Mouse (Mus musculus) embryonic facial prominence, embryonic 10.5 days (tissue): Measurements from ENCODE around the gene Gm11032. TPM values are rescaled to one million over a fixed set of nuclear protein-coding genes. Genes with fewer than 3 reads are reported as not detected.
A peak's percentile ranks its signal among the peaks of the same experiment; 100 is the strongest.
"Not testable (repeated sequence)": the region's sequence is repeated elsewhere in the genome, so short reads cannot be mapped to it uniquely, and the experiment has no call there.

Experiments
- DNase-seq: peaks from one replicate; pipeline ENCODE4 v3.0.0-alpha.2; 2017; ENCODE audit warnings: low spot score
- H3K27ac ChIP-seq: fragments of 300-500 bp; sonication (generic); replicated peaks from 2 replicates; pipeline ENCODE4 v1.5.1; 2016; ENCODE audit warnings: mild to moderate bottlenecking
- H3K27me3 ChIP-seq: fragments of 300-500 bp; sonication (generic); replicated peaks from 2 replicates; pipeline ENCODE4 v1.6.1; 2016; ENCODE audit warnings: low read depth, mild to moderate bottlenecking; ENCODE audit not compliant: poor library complexity, severe bottlenecking
- H3K36me3 ChIP-seq: fragments of 300-500 bp; sonication (generic); replicated peaks from 2 replicates; pipeline ENCODE4 v1.6.1; 2016; ENCODE audit warnings: mild to moderate bottlenecking, moderate library complexity
- H3K4me1 ChIP-seq: fragments of 300-500 bp; sonication (generic); 2 replicates; pipeline ENCODE4 v1.6.1; 2016
- H3K4me3 ChIP-seq: fragments of 300-500 bp; sonication (generic); 2 replicates; pipeline ENCODE4 v1.5.1; 2016; ENCODE audit warnings: mild to moderate bottlenecking, moderate library complexity
- H3K9me3 ChIP-seq: fragments of 300-500 bp; sonication (generic); 2 replicates; pipeline ENCODE4 v1.6.1; 2016; ENCODE audit warnings: mild to moderate bottlenecking
- WGBS: fragments of 180-500 bp; shearing (Covaris S2); methylation state at CpG from one replicate; pipeline ENCODE4 v1.1.7; 2016; 5-methylcytosine and 5-hydroxymethylcytosine counted together
- polyA plus RNA-seq: library from polyadenylated mRNA; unstranded; fragments of >200 nt; fragmentation: Nextera tagmentation; extraction: Ambion mirVana; gene quantifications from 2 replicates; pipeline ENCODE4 v1.2.1, GENCODE M21; 2016

Gene Gm11032
- not detected in 2 replicates for polyA plus RNA-seq

GRCm38 (mm10) chr11:4620017-4620485 is at the start of gene Gm11032:
Gene Gm11032 (plus strand): TSS chr11:4620067.
- no peaks in the 10 kb centered on the region for H3K9me3 ChIP-seq
- WGBS = 78% methylated on average over 16 of the region's 16 CpGs
- no peak within 1 kb of the TSS for H3K4me3 ChIP-seq

DNA sequence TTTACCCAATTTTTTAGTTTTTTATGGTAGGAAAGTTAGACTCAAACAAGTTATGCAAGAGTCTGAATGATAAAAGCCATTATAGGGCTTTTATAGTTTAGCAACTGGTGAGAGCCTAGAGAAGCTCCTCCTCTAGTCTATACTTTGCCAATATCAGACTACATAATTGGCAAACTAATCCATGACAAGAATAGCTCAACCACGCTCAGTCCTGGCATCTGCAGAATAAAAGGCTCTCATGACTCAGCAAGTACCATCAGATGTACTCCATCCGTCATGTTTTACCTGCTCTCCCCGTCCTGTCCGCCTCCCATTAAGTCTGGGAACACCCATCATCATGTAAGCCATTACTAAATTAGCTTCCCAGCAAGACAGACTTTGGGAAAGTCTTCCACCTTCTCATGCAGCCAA is 48.4 kb upstream of the Gm11032 start:
- H3K4me1 ChIP-seq = peaks cover 5% of the 10 kb centered on the region; the same call in 1 of the 2 replicates
- DNase-seq = no peak
- H3K27ac ChIP-seq = no peak overlapping the region
- H3K4me3 ChIP-seq = no peak overlapping the region
- H3K36me3 ChIP-seq = peaks cover 3% of the 10 kb centered on the region; the same call in 1 of the 2 replicates
- 92% methylated on average over 4 of the region's 4 CpGs for WGBS
- no peaks in the 10 kb centered on the region for H3K27me3 ChIP-seq
- H3K9me3 ChIP-seq = no peaks in the 10 kb centered on the region

More at GRCm38 (mm10) chr11:4620017-4620485, at the start of gene Gm11032:
- Histone ChIP-seq H3K27me3 (no peaks in the 10 kb centered on the region), H3K27ac (no peak within 1 kb of the TSS), H3K36me3 (no peaks in the 10 kb centered on the region), H3K4me1 (peaks cover 3% of the 10 kb centered on the region; the same call in 1 of the 2 replicates)
- no peak for DNase-seq

GRCm38 (mm10) chr11:4576090-4576732 is 43.7 kb upstream of the Gm11032 start:
- H3K27ac ChIP-seq, H3K4me3 ChIP-seq, H3K36me3 ChIP-seq, H3K9me3 ChIP-seq, DNase-seq, H3K27me3 ChIP-seq: not testable (repeated sequence)
- 89% methylated on average over 2 of the region's 2 CpGs for WGBS
- peaks cover 11% of the 10 kb centered on the region; the same call in 1 of the 2 replicates for H3K4me1 ChIP-seq

- H3K9me3 ChIP-seq = no peaks in the 10 kb centered on the region
- 91% methylated on average over 2 of the region's 2 CpGs for WGBS
- no peak for DNase-seq
- no peak overlapping the region for H3K4me3 ChIP-seq
- H3K36me3 ChIP-seq = no peaks in the 10 kb centered on the region
- H3K27ac ChIP-seq = no peak overlapping the region
- no peaks in the 10 kb centered on the region for H3K27me3 ChIP-seq
- H3K4me1 ChIP-seq = peaks cover 11% of the 10 kb centered on the region; the same call in 1 of the 2 replicates
Observed at GRCm38 (mm10) chr11:4577079-4577478, 42.8 kb upstream of the Gm11032 start.

GRCm38 (mm10) chr11:4578682-4579081 is 41.2 kb upstream of the Gm11032 start:
- no peaks in the 10 kb centered on the region for H3K9me3 ChIP-seq
- DNase-seq = no peak
- 93% methylated on average over 2 of the region's 2 CpGs for WGBS
- no peak overlapping the region for H3K27ac ChIP-seq
- H3K27me3 ChIP-seq = no peaks in the 10 kb centered on the region
- H3K4me3 ChIP-seq = no peak overlapping the region
- H3K36me3 ChIP-seq = no peaks in the 10 kb centered on the region
- H3K4me1 ChIP-seq = peaks cover 11% of the 10 kb centered on the region; the same call in 1 of the 2 replicates

GRCm38 (mm10) chr11:4591811-4592210 is 28.1 kb upstream of the Gm11032 start:
- Histone ChIP-seq H3K4me1 (peaks cover 15% of the 10 kb centered on the region), H3K36me3 (peaks cover 8% of the 10 kb centered on the region), H3K27ac (no peak overlapping the region), H3K27me3 (no peaks in the 10 kb centered on the region), H3K9me3 (no peaks in the 10 kb centered on the region), H3K4me3 (no peak overlapping the region)
- DNase-seq = no peak
- 88% methylated on average over 4 of the region's 4 CpGs for WGBS

DNA sequence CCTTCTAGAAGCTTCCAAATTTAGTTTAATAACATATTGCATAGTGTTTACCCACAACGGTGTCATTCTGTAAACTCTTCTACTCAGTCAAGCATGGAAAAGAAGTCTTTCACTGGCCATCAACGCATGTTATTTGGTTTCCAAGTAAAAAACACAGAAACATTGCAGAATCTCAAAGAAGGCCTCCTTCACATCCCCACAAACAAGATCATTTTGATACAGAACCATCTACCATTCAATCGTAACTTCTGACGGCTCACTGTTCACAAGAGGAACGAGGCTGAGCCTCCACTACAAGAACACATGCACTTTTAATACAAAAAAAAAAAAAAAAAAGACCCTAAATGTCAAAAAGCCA is 26.4 kb upstream of the Gm11032 start:
- Histone ChIP-seq H3K9me3 (no peaks in the 10 kb centered on the region), H3K27ac (no peak overlapping the region), H3K4me3 (peak overlapping the region; percentile 99), H3K36me3 (0 out of 2 replicates have a peak, but pooled peaks cover 2% of the 10 kb centered on the region), H3K4me1 (peaks cover 15% of the 10 kb centered on the region), H3K27me3 (no peaks in the 10 kb centered on the region)
- DNase-seq = no peak
- WGBS = 52% methylated on average over 5 of the region's 5 CpGs

- H3K27ac ChIP-seq = peak overlapping the region; percentile 99
- H3K27me3 ChIP-seq = no peaks in the 10 kb centered on the region
- peak overlapping the region; percentile 99 for H3K4me3 ChIP-seq
- H3K9me3 ChIP-seq = no peaks in the 10 kb centered on the region
- DNase-seq = no peak
- WGBS = 1% methylated on average over 45 of the region's 45 CpGs
- 0 out of 2 replicates have a peak, but pooled peaks cover 2% of the 10 kb centered on the region for H3K36me3 ChIP-seq
- peaks cover 15% of the 10 kb centered on the region for H3K4me1 ChIP-seq
Observed at GRCm38 (mm10) chr11:4593849-4594607, 25.8 kb upstream of the Gm11032 start.

- H3K9me3 ChIP-seq = no peaks in the 10 kb centered on the region
- H3K4me3 ChIP-seq = peak within 1 kb of the TSS; percentile 99
- DNase-seq = peak; percentile 98
- no peaks in the 10 kb centered on the region for H3K36me3 ChIP-seq
- H3K4me1 ChIP-seq = peaks cover 15% of the 10 kb centered on the region
- H3K27ac ChIP-seq = peak within 1 kb of the TSS; percentile 99
- no peaks in the 10 kb centered on the region for H3K27me3 ChIP-seq
- WGBS = 5% methylated on average over 53 of the region's 53 CpGs
Observed at GRCm38 (mm10) chr11:4594608-4595500, 25.0 kb upstream of the Gm11032 start, which contains the start of gene Mtmr3. Gene Mtmr3 (minus strand): TSS chr11:4594863.

GRCm38 (mm10) chr11:4598411-4598810 is 21.5 kb upstream of the Gm11032 start:
- peaks cover 12% of the 10 kb centered on the region for H3K4me1 ChIP-seq
- H3K9me3 ChIP-seq = no peaks in the 10 kb centered on the region
- no peak overlapping the region for H3K27ac ChIP-seq
- 94% methylated on average over 2 of the region's 2 CpGs for WGBS
- no peak overlapping the region for H3K4me3 ChIP-seq
- H3K27me3 ChIP-seq = no peaks in the 10 kb centered on the region
- DNase-seq = no peak
- no peaks in the 10 kb centered on the region for H3K36me3 ChIP-seq

DNA sequence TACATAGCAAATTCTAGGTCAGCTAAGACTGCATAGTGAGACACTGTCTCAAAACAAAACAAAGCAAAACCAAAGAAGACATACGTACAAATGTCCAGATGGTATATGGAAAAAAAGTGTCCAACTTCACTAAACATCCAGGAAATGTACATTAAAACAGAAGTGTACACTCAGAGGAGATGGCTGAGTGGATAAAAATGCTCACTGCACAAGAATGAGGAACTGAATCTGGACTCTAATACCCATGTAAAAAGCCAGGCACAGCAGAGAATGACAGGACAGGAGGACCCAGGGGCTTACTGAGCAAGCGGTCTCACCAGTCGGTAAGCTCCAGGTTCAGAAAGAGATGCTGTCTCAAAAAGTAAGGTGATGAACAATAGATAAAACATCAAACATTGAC is 20.0 kb upstream of the Gm11032 start:
- Histone ChIP-seq H3K36me3 (no peaks in the 10 kb centered on the region), H3K27ac (no peak overlapping the region), H3K9me3 (no peaks in the 10 kb centered on the region), H3K4me3 (no peak overlapping the region), H3K4me1 (peaks cover 14% of the 10 kb centered on the region), H3K27me3 (no peaks in the 10 kb centered on the region)
- 96% methylated on average over 3 of the region's 3 CpGs for WGBS
- no peak for DNase-seq

GRCm38 (mm10) chr11:4601890-4602289 is 18.0 kb upstream of the Gm11032 start:
- no peak for DNase-seq
- Histone ChIP-seq H3K4me1 (peaks cover 15% of the 10 kb centered on the region), H3K4me3 (no peak overlapping the region), H3K9me3 (no peaks in the 10 kb centered on the region), H3K36me3 (no peaks in the 10 kb centered on the region), H3K27me3 (no peaks in the 10 kb centered on the region), H3K27ac (no peak overlapping the region)
- WGBS = 86% methylated on average over 5 of the region's 5 CpGs
